Mouse (Mus musculus) bone marrow, adult 2 months (tissue): ENCODE data around the gene Hsd17b7. TPM values are rescaled to one million over a fixed set of nuclear protein-coding genes. Genes with fewer than 3 reads are reported as not detected.

Experiments
- H3K27ac ChIP-seq: fragments of 200-500 bp; 2 replicates; pipeline ENCODE4 v1.5.1; 2012; ENCODE audit warnings: low read depth, mild to moderate bottlenecking, control low read depth, inconsistent platforms, low read length; ENCODE audit not compliant: control insufficient read depth, poor library complexity, insufficient read depth
- H3K4me1 ChIP-seq: fragments of 200-500 bp; 2 replicates; pipeline ENCODE4 v1.6.1; 2011; ENCODE audit warnings: low read length; ENCODE audit not compliant: control insufficient read depth, insufficient read depth
- H3K4me3 ChIP-seq: fragments of 200-500 bp; replicated peaks from 2 replicates; pipeline ENCODE3; 2011; ENCODE audit warnings: mild to moderate bottlenecking, low read depth, low read length, control low read depth; ENCODE audit not compliant: control insufficient read depth
- CTCF ChIP-seq: fragments of 200-500 bp; IDR thresholded peaks from 2 replicates; pipeline ENCODE4 v1.5.1; 2011; ENCODE audit warnings: low read length, control low read depth; ENCODE audit not compliant: control insufficient read depth, insufficient read depth
- POLR2A ChIP-seq: fragments of 200-500 bp; IDR thresholded peaks from 2 replicates; pipeline ENCODE4 v1.6.1; 2011; ENCODE audit warnings: low read depth, mild to moderate bottlenecking, control low read depth, low read length, borderline replicate concordance; ENCODE audit not compliant: control insufficient read depth
- WGBS: fragments of 180-500 bp; shearing (Covaris S2); methylation state at CpG from one replicate; pipeline ENCODE4 v1.1.7; 2018; 5-methylcytosine and 5-hydroxymethylcytosine counted together
- polyA plus RNA-seq: library from polyadenylated mRNA; stranded (reverse); fragments of >200 nt; gene quantifications from 2 replicates; pipeline ENCODE4 v1.2.4, GENCODE M21; 2011; ENCODE audit warnings: low replicate concordance; ENCODE audit not compliant: missing spikeins, insufficient read depth, insufficient read length

The Hsd17b7 gene
- polyA plus RNA-seq, 1 experiment: 1.1 TPM

- TF ChIP-seq POLR2A: no peak
- TF ChIP-seq CTCF: no peak
- WGBS: 42% methylated on average over 7 of the region's 7 CpGs
- H3K4me3 ChIP-seq: no peak overlapping the region
These were observed 52.4 kb downstream of the Hsd17b7 start for GRCm38 (mm10) chr1:169916659-169917058.

DNA sequence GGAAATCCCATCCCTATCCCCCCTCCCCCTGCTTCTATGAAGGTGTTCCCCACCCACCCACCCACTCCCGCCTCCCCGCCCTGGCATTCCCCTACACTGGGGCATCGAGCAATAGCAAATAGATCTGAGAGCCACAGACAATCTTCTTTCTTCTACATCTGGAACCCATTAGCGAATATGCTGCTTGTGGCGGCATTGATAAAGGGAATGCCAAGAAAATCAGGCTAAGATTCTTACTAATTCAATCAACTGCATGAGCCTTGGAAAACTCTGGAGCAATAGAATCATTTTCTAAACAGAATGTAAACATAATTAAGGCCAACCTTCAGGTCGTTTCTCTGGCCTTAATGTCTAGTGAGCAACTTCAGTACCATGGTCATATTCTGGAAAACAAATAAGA is 57.5 kb downstream of the Hsd17b7 start:
- no peak overlapping the region for H3K4me3 ChIP-seq
- H3K27ac ChIP-seq: no peak overlapping the region
- TF ChIP-seq CTCF: no peak
- TF ChIP-seq POLR2A: no peak
- WGBS: 75% methylated on average over 6 of the region's 6 CpGs
- H3K4me1 ChIP-seq: no peaks in the 10 kb centered on the region

More at GRCm38 (mm10) chr1:169916659-169917058, 52.4 kb downstream of the Hsd17b7 start:
- H3K27ac ChIP-seq: no peak overlapping the region
- no peaks in the 10 kb centered on the region for H3K4me1 ChIP-seq

- Histone ChIP-seq H3K4me3 (no peak overlapping the region), H3K4me1 (no peaks in the 10 kb centered on the region), H3K27ac (no peak overlapping the region)
- whole genome bisulfite sequencing: 76% methylated on average over 7 of the region's 7 CpGs
- no peak for TF ChIP-seq CTCF
- TF ChIP-seq POLR2A: no peak
These were observed 58.3 kb downstream of the Hsd17b7 start for GRCm38 (mm10) chr1:169910751-169911150.

DNA sequence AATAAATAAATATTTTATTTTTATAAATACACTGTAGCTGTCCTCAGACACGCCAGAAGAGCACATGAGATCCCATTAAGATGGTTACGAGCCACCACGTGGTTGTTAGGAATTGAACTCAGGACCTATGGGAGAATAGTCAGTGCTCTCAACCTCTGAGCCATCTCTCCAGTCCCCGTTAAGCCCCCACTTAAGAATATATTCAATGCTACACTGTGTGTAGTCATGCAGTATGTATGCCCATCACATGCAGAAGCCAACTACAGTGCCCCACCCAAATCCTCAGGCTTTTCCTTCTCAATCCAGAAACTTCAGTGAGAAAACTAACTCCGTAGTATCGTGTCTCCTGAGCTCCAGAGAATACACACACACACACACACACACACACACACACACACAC is 59.4 kb downstream of the Hsd17b7 start:
- Histone ChIP-seq H3K4me1 (no peaks in the 10 kb centered on the region), H3K27ac (no peak overlapping the region), H3K4me3 (no peak overlapping the region)
- 75% methylated on average over 6 of the region's 6 CpGs for WGBS
- TF ChIP-seq POLR2A: no peak
- TF ChIP-seq CTCF: no peak

- TF ChIP-seq POLR2A (no peak), CTCF (no peak)
- Histone ChIP-seq H3K4me1 (no peaks in the 10 kb centered on the region), H3K4me3 (no peak overlapping the region), H3K27ac (no peak overlapping the region)
- WGBS: 82% methylated on average over 5 of the region's 5 CpGs
These were observed 59.9 kb downstream of the Hsd17b7 start for GRCm38 (mm10) chr1:169909163-169909562.

DNA sequence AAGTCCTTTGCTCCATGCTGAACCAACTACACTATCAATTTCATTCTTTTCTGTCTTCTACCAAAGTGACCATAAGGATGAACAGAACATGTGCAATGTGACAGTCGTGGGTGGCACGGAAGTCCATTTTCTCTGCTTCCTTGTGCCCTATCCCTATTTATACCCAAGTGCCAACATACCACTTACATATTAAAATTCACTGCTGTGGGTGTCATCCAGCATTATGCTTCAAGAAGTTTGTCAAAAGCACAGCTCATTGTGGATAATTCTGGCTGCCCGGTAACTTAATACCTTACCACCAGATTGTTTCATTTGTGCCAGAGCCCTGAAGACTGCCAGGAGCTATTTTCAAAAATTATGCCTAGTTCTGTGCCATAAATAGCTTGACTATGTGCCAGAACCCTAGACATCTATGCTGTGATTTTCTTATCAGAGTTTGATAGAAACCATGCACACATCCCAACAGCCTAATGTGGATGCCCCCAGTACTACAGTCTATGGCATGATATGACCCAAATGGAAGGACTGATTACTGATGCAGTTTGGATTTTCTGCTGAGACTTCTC is 68.2 kb downstream of the Hsd17b7 start:
- H3K4me1 ChIP-seq: no peaks in the 10 kb centered on the region
- WGBS: 74% methylated on average over 3 of the region's 3 CpGs
- H3K4me3 ChIP-seq: no peak overlapping the region
- H3K27ac ChIP-seq: no peak overlapping the region
- TF ChIP-seq CTCF: no peak

Other genes starting within 250 kb of the Hsd17b7 start
- 2.3 and 4.6 TPM in 2 replicates for gene Rgs4, start 221.6 kb downstream of the Hsd17b7 start, polyA plus RNA-seq
- gene Ccdc190, start 40.6 kb downstream of the Hsd17b7 start, polyA plus RNA-seq: not detected in 2 replicates
- 3.2 and 6.0 TPM in 2 replicates for gene Ddr2, start 141.5 kb upstream of the Hsd17b7 start, polyA plus RNA-seq
- 18.5 and 23.4 TPM in 2 replicates for gene Uap1, start 205.7 kb upstream of the Hsd17b7 start, polyA plus RNA-seq
- gene Uhmk1, start 246.2 kb upstream of the Hsd17b7 start, polyA plus RNA-seq: 15.9 and 16.0 TPM in 2 replicates